Mouse (Mus musculus): ENCODE data around the gene Pithd1. TPM values are rescaled to one million over a fixed set of nuclear protein-coding genes. Genes with fewer than 3 reads are reported as not detected.
A peak's percentile ranks its signal among the peaks of the same experiment; 100 is the strongest.

Gene Pithd1
- polyA plus RNA-seq, 1 experiment from 2014 or later = 52.7 TPM

DNA sequence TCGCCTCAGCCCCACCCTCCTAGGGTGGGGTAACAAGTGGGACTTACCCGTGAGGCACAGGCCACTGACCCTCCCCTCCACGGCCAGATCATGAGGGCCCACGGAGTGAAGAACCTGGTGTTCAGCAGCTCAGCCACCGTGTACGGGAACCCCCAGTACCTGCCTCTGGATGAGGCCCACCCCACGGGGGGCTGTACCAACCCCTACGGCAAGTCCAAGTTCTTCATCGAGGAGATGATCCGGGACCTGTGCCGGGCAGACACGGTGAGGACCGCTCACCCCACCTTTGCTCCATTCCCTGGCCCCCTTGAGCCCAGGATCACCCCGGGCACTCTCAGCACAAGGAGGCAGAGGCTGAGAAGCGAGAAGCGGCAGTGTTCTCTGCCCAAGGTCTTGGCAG lies 20.8 kb downstream of the Pithd1 start:
- 91% methylated on average over 16 of the region's 16 CpGs for WGBS

DNA sequence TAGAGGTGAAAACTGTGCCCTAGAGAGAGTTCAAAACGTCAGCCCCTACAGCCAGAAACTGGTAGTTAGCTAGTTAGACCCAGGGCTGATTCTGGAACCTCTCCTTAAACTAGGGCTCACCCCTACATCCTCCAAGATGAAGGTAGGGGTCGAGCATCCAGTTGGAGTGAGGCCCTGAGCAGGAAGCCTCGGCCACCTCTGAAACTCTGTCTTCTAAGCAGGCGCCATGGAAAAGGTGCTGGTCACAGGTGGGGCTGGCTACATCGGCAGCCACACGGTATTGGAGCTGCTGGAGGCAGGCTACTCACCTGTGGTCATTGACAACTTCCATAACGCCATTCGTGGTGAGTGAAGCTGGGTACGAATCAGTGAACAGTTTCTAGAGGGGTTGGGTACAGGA lies 22.0 kb downstream of the Pithd1 start:
- Histone ChIP-seq H3K9me3 (replicated peaks) (no peaks in the 10 kb centered on the region), H3K4me2 (peak overlapping the region; percentile 96), H3K4me3 (replicated peaks) (peak overlapping the region; percentile 86), H3K36me3 (peaks cover 60% of the 10 kb centered on the region), H3K27me3 (no peaks in the 10 kb centered on the region), H3K9ac (peak overlapping the region; percentile 68), H3K4me1 (peaks cover 22% of the 10 kb centered on the region), H3K27ac (no peak overlapping the region)
- WGBS = 78% methylated on average over 9 of the region's 9 CpGs
- ATAC-seq (replicated peaks; ENCODE audit: low FRiP score) = no peak

More for the DNA sequence above, 20.8 kb downstream of the Pithd1 start:
- Histone ChIP-seq H3K4me2 (no peak overlapping the region), H3K27ac (no peak overlapping the region), H3K9ac (no peak overlapping the region), H3K36me3 (peaks cover 54% of the 10 kb centered on the region), H3K27me3 (no peaks in the 10 kb centered on the region), H3K4me3 (replicated peaks) (no peak overlapping the region), H3K4me1 (peaks cover 28% of the 10 kb centered on the region), H3K9me3 (replicated peaks) (no peaks in the 10 kb centered on the region)
- ATAC-seq (replicated peaks; ENCODE audit: low FRiP score) = no peak

DNA sequence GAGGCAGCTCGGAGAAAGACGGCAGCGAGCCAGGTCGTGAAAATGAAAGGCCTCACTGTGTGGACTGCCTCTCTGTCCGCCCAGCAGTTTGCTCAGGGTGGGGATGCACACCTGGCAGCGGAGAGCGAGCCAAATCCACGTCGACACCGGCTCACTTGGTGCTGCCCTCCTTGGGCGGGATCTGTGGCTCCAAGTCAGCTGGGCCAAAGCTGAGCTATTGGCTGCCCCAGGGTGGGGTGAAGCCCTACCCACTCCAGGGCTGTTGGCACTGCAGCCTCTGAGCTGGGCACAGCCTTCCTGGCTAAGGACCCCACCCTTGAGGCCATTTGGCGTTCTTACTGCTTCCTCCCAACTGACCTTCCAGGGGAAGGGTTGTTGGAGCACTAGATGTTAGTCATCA lies 22.6 kb downstream of the Pithd1 start:
- H3K9me3 ChIP-seq (replicated peaks) = no peaks in the 10 kb centered on the region
- H3K4me1 ChIP-seq = peaks cover 22% of the 10 kb centered on the region
- H3K36me3 ChIP-seq = peaks cover 60% of the 10 kb centered on the region
- H3K27ac ChIP-seq = peak overlapping the region; percentile 82; the same call in 1 of the 2 replicates
- ATAC-seq (replicated peaks; ENCODE audit: low FRiP score) = 0 out of 2 replicates have a peak, but pooled peaks have one; percentile 7
- WGBS = 3% methylated on average over 12 of the region's 12 CpGs
- peak overlapping the region; percentile 86 for H3K4me3 ChIP-seq (replicated peaks)
- H3K27me3 ChIP-seq = no peaks in the 10 kb centered on the region
- peak overlapping the region; percentile 68 for H3K9ac ChIP-seq
- H3K4me2 ChIP-seq = peak overlapping the region; percentile 96

DNA sequence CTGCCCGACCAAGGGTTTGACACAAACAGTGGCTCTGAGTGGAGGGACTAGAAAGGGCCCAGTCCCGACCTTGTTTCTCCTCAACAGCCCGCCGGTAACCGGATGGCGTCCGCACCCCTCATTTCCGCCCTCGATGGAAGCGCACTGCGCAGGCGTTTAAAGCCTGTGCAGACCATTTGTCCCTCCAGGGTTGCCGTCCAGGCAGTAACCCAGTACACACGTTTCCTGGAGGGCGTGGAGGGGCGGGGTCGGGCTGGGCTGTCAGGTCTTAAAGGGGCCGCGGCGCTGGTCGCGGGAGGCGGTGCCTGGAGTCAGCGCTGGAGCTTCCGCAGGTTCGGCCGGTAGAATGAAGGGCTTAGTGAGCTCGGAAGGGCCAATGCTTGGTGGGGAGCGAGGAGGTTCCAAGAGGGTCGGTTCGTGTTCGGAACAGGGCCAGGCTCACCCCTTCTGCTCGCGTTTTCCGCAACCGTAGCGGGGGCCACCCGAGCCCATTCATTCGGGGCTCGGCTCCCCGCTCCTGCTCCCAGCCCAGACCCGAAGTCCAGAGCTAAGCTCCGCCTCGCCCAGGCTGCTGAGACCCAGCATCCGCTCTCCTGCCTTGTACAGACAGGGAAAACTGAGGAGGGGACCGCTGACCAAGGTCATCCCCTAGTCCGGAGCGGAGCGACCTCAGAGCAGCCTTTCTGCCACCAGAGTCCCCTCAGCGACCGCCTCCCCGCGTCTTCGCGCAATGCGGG lies 23.4 kb downstream of the Pithd1 start, which contains the start of gene Gale:
Gene Gale, plus strand, starts transcription at position 271 of the 737 bp plus-strand sequence.
- peak within 1 kb of the TSS; percentile 93 for H3K27ac ChIP-seq
- ATAC-seq (replicated peaks; ENCODE audit: low FRiP score) = peak; percentile 93
- H3K36me3 ChIP-seq = peaks cover 60% of the 10 kb centered on the region
- H3K9me3 ChIP-seq (replicated peaks) = no peaks in the 10 kb centered on the region
- peak within 1 kb of the TSS; percentile 86 for H3K4me3 ChIP-seq (replicated peaks)
- under 1% methylated on average over 56 of the region's 56 CpGs for WGBS
- H3K4me2 ChIP-seq = peak within 1 kb of the TSS; percentile 96
- peaks cover 22% of the 10 kb centered on the region for H3K4me1 ChIP-seq
- peak within 1 kb of the TSS; percentile 80 for H3K9ac ChIP-seq
- H3K27me3 ChIP-seq = no peaks in the 10 kb centered on the region

DNA sequence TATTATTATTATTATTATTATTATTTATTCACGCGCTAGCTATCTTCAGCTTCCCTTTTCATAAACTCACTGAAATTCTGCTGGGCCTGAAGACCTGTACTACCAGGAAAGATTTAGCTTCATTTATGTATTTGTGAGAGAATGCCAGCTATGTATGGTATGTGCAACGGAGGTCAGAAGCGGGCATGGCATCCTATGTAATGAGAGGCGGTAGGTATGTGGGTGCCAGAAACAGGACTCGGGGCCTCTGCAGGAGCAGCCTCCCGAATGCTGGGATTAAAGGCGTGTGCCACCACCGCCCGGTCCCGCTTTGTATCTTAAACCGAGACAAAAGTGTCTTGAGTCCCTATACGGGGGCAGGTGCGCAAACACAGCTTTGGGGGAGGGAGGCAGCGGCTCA lies 24.1 kb downstream of the Pithd1 start:
- H3K9me3 ChIP-seq (replicated peaks) = no peaks in the 10 kb centered on the region
- peak overlapping the region; percentile 80 for H3K9ac ChIP-seq
- peaks cover 27% of the 10 kb centered on the region for H3K4me1 ChIP-seq
- H3K4me2 ChIP-seq = peak overlapping the region; percentile 96
- no peaks in the 10 kb centered on the region for H3K27me3 ChIP-seq
- H3K4me3 ChIP-seq (replicated peaks) = peak overlapping the region; percentile 86
- peak overlapping the region; percentile 93 for H3K27ac ChIP-seq
- WGBS = 6% methylated on average over 15 of the region's 15 CpGs
- H3K36me3 ChIP-seq = peaks cover 60% of the 10 kb centered on the region
- 0 out of 2 replicates have a peak, but pooled peaks have one; percentile 1 for ATAC-seq (replicated peaks; ENCODE audit: low FRiP score)

DNA sequence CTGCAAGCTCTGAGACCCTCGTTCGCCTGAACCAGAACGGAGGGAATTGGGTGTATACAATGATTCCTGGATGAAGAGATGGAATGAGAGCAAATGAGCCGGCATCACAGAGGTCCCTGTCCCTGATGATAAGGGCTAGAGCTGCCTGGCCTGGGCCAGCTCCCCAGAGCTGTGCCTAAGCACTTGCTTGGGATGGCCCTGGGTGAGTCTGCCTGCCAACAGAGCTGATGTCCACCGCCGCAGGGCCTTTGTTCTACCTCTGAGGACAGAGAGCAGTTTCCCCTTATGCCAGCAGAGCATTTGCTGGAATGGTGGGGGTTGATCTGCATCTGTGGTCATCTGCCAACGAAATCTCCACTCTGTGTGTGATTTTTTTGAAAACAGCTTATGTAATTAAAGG lies 24.9 kb downstream of the Pithd1 start:
- peaks cover 32% of the 10 kb centered on the region for H3K4me1 ChIP-seq
- ATAC-seq (replicated peaks; ENCODE audit: low FRiP score) = no peak
- no peak overlapping the region for H3K9ac ChIP-seq
- WGBS = 89% methylated on average over 7 of the region's 7 CpGs
- H3K27ac ChIP-seq = 0 out of 2 replicates have a peak overlapping the region, but pooled peaks have one; percentile 93
- H3K4me2 ChIP-seq = no peak overlapping the region
- peaks cover 60% of the 10 kb centered on the region for H3K36me3 ChIP-seq
- no peaks in the 10 kb centered on the region for H3K9me3 ChIP-seq (replicated peaks)
- H3K4me3 ChIP-seq (replicated peaks) = no peak overlapping the region
- H3K27me3 ChIP-seq = no peaks in the 10 kb centered on the region

DNA sequence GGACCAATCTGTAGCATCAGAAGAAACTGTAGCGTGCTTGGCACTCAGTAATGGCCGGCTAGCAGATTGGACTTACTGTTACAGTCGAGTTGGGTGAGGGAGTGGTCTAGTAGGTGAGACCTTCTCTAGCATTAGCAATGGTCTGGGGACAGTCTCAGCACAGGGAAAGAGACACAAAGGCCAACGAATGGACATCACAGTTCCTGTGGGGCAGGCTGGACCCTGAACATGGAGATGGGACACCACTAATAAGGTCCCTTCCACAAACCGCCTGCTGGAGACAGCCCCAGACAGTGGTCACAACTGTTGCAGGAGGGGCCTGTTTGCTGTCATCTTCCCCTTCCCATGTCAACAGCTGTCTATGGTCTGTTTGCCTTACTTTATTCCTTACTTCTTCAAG lies 25.4 kb downstream of the Pithd1 start:
- 94% methylated on average over 5 of the region's 5 CpGs for WGBS
- H3K27ac ChIP-seq = no peak overlapping the region
- peaks cover 57% of the 10 kb centered on the region for H3K36me3 ChIP-seq
- no peak overlapping the region for H3K4me2 ChIP-seq
- no peaks in the 10 kb centered on the region for H3K27me3 ChIP-seq
- no peaks in the 10 kb centered on the region for H3K9me3 ChIP-seq (replicated peaks)
- no peak overlapping the region for H3K9ac ChIP-seq
- ATAC-seq (replicated peaks; ENCODE audit: low FRiP score) = no peak
- H3K4me1 ChIP-seq = peaks cover 32% of the 10 kb centered on the region
- no peak overlapping the region for H3K4me3 ChIP-seq (replicated peaks)

DNA sequence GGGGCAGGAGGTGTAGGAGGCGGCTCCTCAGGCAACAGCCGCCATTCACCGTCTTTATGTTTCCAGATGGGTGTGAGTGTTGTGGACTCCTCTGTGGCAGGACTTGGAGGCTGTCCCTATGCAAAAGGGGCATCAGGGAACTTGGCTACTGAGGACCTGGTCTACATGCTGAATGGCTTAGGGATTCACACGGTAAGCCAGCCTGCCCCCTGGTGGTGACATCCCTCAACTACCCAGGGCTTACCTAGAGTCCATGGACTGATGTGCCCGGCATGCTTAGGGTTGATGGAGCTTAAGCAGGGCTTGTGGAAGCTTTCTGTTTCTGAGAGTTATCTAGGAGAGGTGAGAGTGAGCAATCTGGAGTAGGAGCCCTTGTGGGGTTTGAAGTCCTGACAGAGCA lies 26.3 kb downstream of the Pithd1 start:
- Histone ChIP-seq H3K4me1 (peaks cover 32% of the 10 kb centered on the region), H3K4me2 (no peak overlapping the region), H3K27me3 (no peaks in the 10 kb centered on the region), H3K36me3 (peaks cover 54% of the 10 kb centered on the region), H3K9me3 (replicated peaks) (no peaks in the 10 kb centered on the region), H3K4me3 (replicated peaks) (no peak overlapping the region), H3K27ac (no peak overlapping the region), H3K9ac (no peak overlapping the region)
- 21% methylated on average over 5 of the region's 5 CpGs for WGBS
- ATAC-seq (replicated peaks; ENCODE audit: low FRiP score) = no peak

DNA sequence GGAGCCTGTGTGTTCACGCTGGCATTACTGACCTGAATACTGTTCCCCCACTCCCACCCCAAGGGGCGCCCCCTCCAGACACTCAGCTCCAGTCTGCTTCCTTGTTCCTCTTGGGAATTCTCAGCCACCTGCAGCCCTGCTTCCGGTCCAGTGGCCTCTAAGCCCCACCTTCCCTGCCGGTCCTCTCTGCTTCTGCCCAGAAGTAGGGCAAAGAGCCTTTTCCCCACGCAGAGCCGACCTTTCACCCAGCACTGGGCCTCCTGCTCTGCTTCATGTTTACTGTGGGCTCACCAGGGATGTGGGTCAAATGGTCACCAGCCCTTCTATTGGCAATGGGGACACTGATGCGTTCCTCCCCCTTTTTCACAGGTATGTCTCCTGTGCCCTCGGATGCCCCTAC lies 28.7 kb downstream of the Pithd1 start:
- Histone ChIP-seq H3K36me3 (peaks cover 69% of the 10 kb centered on the region), H3K27me3 (no peaks in the 10 kb centered on the region), H3K27ac (peak overlapping the region; percentile 63), H3K9me3 (replicated peaks) (no peaks in the 10 kb centered on the region), H3K4me2 (no peak overlapping the region), H3K4me1 (peaks cover 18% of the 10 kb centered on the region), H3K4me3 (replicated peaks) (no peak overlapping the region), H3K9ac (0 out of 2 replicates have a peak overlapping the region, but pooled peaks have one; percentile 10)
- WGBS = 58% methylated on average over 8 of the region's 8 CpGs
- no peak for ATAC-seq (replicated peaks; ENCODE audit: low FRiP score)

DNA sequence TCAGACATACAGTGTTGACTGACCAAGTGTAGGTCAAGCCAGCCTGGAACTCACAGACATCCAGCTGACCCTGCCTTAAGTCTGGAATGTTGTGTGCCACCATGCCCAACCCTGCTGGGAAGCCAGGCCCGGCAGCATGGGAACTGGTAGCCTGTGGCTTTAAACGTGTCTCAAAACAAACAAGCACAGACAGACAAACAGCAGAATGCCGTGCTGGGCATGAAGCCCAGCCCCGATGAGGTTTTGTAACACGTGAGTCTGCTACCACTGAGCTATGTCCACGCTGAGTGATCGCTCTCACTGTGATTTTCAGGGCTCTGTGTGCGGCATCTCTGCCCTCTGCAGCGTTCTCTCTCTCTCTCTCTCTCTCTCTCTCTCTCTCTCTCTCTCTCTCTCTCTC lies 31.2 kb downstream of the Pithd1 start:
- Histone ChIP-seq H3K27ac (no peak overlapping the region), H3K4me1 (peaks cover 11% of the 10 kb centered on the region), H3K4me3 (replicated peaks) (no peak overlapping the region), H3K36me3 (peaks cover 85% of the 10 kb centered on the region), H3K9ac (no peak overlapping the region), H3K4me2 (no peak overlapping the region), H3K27me3 (no peaks in the 10 kb centered on the region), H3K9me3 (replicated peaks) (no peaks in the 10 kb centered on the region)
- WGBS = 86% methylated on average over 9 of the region's 9 CpGs
- ATAC-seq (replicated peaks; ENCODE audit: low FRiP score) = no peak

DNA sequence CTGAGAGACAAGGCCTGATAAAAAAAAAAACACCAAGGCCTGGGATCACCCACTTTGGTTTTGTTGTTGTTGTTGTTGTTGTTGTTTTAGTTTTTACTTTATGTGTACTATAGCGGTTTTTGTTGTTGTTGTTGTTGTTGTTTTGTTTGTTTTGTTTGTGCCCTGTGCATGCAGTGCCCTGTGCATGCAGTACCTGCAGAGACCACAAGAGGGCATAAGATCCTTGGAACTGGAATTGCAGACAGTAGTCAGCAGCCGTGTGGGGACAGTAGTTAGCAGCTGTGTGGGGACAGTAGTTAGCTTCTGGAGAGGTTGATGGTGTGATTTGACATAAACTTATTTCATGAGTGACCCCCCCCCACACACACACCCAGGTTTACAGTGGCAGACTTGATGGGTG lies 32.8 kb downstream of the Pithd1 start:
- no peak overlapping the region for H3K9ac ChIP-seq
- 7% methylated on average over 2 of the region's 2 CpGs for WGBS
- no peak overlapping the region for H3K27ac ChIP-seq
- H3K36me3 ChIP-seq = peaks cover 70% of the 10 kb centered on the region
- H3K4me1 ChIP-seq = peaks cover 22% of the 10 kb centered on the region
- H3K9me3 ChIP-seq (replicated peaks) = no peaks in the 10 kb centered on the region
- no peaks in the 10 kb centered on the region for H3K27me3 ChIP-seq
- ATAC-seq (replicated peaks; ENCODE audit: low FRiP score) = no peak
- no peak overlapping the region for H3K4me3 ChIP-seq (replicated peaks)
- no peak overlapping the region for H3K4me2 ChIP-seq

DNA sequence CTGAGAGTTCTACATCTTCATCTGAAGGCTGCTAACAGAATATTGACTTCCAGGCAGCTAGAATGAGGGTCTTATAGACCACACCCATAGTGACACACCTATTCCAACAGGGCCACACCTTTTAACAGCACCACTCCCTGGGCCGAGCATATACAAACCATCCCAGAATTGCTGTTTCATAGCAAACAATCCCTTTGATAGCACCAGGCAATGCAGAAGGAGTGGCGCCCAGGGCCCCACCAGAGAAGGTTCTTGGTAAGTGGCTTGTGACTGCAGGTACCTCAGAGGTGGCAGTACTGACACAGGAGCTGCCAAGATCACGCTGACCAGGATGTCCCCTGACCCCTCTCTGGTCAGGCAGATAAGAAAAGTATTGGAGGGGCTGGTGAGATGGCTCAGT lies 33.9 kb downstream of the Pithd1 start:
- no peak for ATAC-seq (replicated peaks; ENCODE audit: low FRiP score)
- peaks cover 27% of the 10 kb centered on the region for H3K4me1 ChIP-seq
- no peak overlapping the region for H3K4me3 ChIP-seq (replicated peaks)
- no peak overlapping the region for H3K27ac ChIP-seq
- no peaks in the 10 kb centered on the region for H3K9me3 ChIP-seq (replicated peaks)
- H3K9ac ChIP-seq = no peak overlapping the region
- H3K36me3 ChIP-seq = peaks cover 59% of the 10 kb centered on the region
- no peaks in the 10 kb centered on the region for H3K27me3 ChIP-seq
- no peak overlapping the region for H3K4me2 ChIP-seq
- WGBS = 92% methylated on average over 3 of the region's 3 CpGs
